In genomic region chr17:23592926-23593300, GRCm38 (mm10) we compare ENCODE assay signal across 8 mouse cellular contexts. TPM values are rescaled to one million over a fixed set of nuclear protein-coding genes. Genes with fewer than 3 reads are reported as not detected.
DNase-seq lines count a peak whose midpoint lies in the region; ATAC-seq and TF ChIP-seq lines count a peak whose summit lies in the region.

No protein-coding gene starts in this region.

- H3K79me2 ChIP-seq in MEL (ENCODE audit: control insufficient read depth, insufficient read depth, low read length, poor library complexity), result no peaks in the 10 kb centered on the region

- H3K4me3 ChIP-seq in heart, embryonic 14.5 days (ENCODE audit: control insufficient read depth in 1 of 2, insufficient read depth in 1 of 2, low read depth in 1 of 2, low read length in 2 of 2), result peak overlapping the region; percentile 43 to 66
- peak overlapping the region; percentile 64 to 82 for H3K4me3 ChIP-seq in MEL (ENCODE audit: control insufficient read depth in 1 of 2, insufficient read depth in 1 of 2, low read depth in 2 of 2, low read length in 2 of 2)

- no peak for TF ChIP-seq POLR2A in MEL (IDR thresholded peaks at IDR 0.05; ENCODE audit: control insufficient read depth in 1 of 2, insufficient read depth in 1 of 2, low read depth in 1 of 2, low read length in 2 of 2, poor library complexity in 1 of 2)

- peaks cover 0 to 3% of the 10 kb centered on the region in 2 experiments; a peak in 1 of 4 replicates for H3K4me1 ChIP-seq in heart, embryonic 14.5 days (ENCODE audit: control insufficient read depth in 2 of 2, insufficient read depth in 2 of 2, low read length in 2 of 2)
- peaks cover 0 to 4% of the 10 kb centered on the region in 2 experiments; a peak in 1 of 4 replicates for H3K4me1 ChIP-seq in MEL (ENCODE audit: control insufficient read depth in 1 of 2, insufficient read depth in 2 of 2, low read length in 2 of 2)

- H3K27me3 ChIP-seq in heart, embryonic 14.5 days (ENCODE audit: control insufficient read depth, insufficient read depth, low read length), result no peaks in the 10 kb centered on the region
- no peaks in the 10 kb centered on the region for H3K27me3 ChIP-seq in MEL (ENCODE audit: control insufficient read depth in 1 of 2, insufficient read depth in 2 of 2, low read length in 2 of 2)

- intact Hi-C loops in heart, postnatal 10 days (cut with DNase I), result no loop called here

- H3K9me3 ChIP-seq in heart, embryonic 14.5 days (ENCODE audit: control insufficient read depth, low read length), result no peaks in the 10 kb centered on the region
- no peaks in the 10 kb centered on the region for H3K9me3 ChIP-seq in MEL (replicated peaks; ENCODE audit: insufficient read depth, low read length)

- H3K27ac ChIP-seq in heart, embryonic 14.5 days (replicated peaks in 1 of 2; ENCODE audit: control insufficient read depth in 1 of 2, insufficient read depth in 1 of 2, low read depth in 2 of 2, low read length in 2 of 2), result peak overlapping the region; percentile 48 to 79
- peak overlapping the region; percentile 53 for H3K27ac ChIP-seq in MEL (ENCODE audit: control insufficient read depth, low read depth, low read length)

- no peak for TF ChIP-seq CTCF in MEL (IDR thresholded peaks at IDR 0.05 in 2 of 3, conservative IDR thresholded peaks at IDR 0.05 in 1 of 3; ENCODE audit: control insufficient read depth in 1 of 3, insufficient read depth in 1 of 3, low read depth in 2 of 3, low read length in 3 of 3, poor library complexity in 1 of 3, severe bottlenecking in 1 of 3)

- DNase-seq in heart, postnatal 10 days, result no peak
- no peak for DNase-seq in MEL (ENCODE audit: low read depth, low spot score)
- DNase-seq in adrenal gland, postnatal 25 days, result no peak
- no peak for DNase-seq in spleen, adult 18-20 months
- DNase-seq in adrenal gland, adult 8-10 months, result no peak

- ATAC-seq in heart, embryonic 14.5 days (ENCODE audit: insufficient number of reproducible peaks, insufficient read depth, low FRiP score, low read depth), result no peak
- ATAC-seq in hematopoietic stem cell, adult 5-6 weeks (replicated peaks in 1 of 2; ENCODE audit: insufficient read depth in 1 of 2, low FRiP score in 2 of 2, low TSS enrichment in 1 of 2, low read depth in 1 of 2, poor library complexity in 2 of 2, severe bottlenecking in 2 of 2), result peak; percentile 50 to 56
- peak; percentile 64 for ATAC-seq in megakaryocyte-erythroid progenitor cell, adult 5-6 weeks (replicated peaks; ENCODE audit: low FRiP score, low TSS enrichment, poor library complexity, severe bottlenecking)

- peak overlapping the region; percentile 71 for H3K9ac ChIP-seq in heart, embryonic 14.5 days (ENCODE audit: low read length)
- H3K9ac ChIP-seq in MEL (ENCODE audit: control insufficient read depth, low read depth, low read length, poor library complexity, severe bottlenecking), result peak overlapping the region; percentile 40

- H3K4me2 ChIP-seq in heart, embryonic 14.5 days (ENCODE audit: low read length), result peak overlapping the region; percentile 89

- WGBS in heart, embryonic 14.5 days, result 13% methylated on average over 13 of the region's 13 CpGs

- no peaks in the 10 kb centered on the region for H3K36me3 ChIP-seq in heart, embryonic 14.5 days (ENCODE audit: control insufficient read depth, insufficient read depth, low read length)
- H3K36me3 ChIP-seq in MEL (ENCODE audit: control insufficient read depth in 1 of 2, insufficient read depth in 2 of 2, low read length in 2 of 2), result peaks cover 0 to 10% of the 10 kb centered on the region in 2 experiments; a peak in 2 of 4 replicates

- TF ChIP-seq RAD21 in MEL (IDR thresholded peaks at IDR 0.05; ENCODE audit: low read depth, low read length), result no peak

- TF ChIP-seq EP300 in MEL (IDR thresholded peaks at IDR 0.05; ENCODE audit: low read depth in 1 of 2, low read length in 2 of 2), result no peak

TF ChIP-seq in MEL, 35 proteins besides CTCF, POLR2A, EP300 and RAD21:
- TF ChIP-seq MAX (IDR thresholded peaks at IDR 0.05; ENCODE audit: low read length), result 0 out of 2 replicates have a peak, but pooled peaks have one; percentile 4
- no peak for TF ChIP-seq TCF12 (IDR thresholded peaks at IDR 0.05; ENCODE audit: low read depth, low read length)
- TF ChIP-seq TAL1 (IDR thresholded peaks at IDR 0.05; ENCODE audit: low read length), result no peak
- no peak for TF ChIP-seq USF1 (IDR thresholded peaks at IDR 0.05; ENCODE audit: low read depth, low read length)
- no peak for TF ChIP-seq UBTF (IDR thresholded peaks at IDR 0.05; ENCODE audit: borderline replicate concordance, insufficient read depth, low read depth, low read length)
- no peak for TF ChIP-seq NELFE (IDR thresholded peaks at IDR 0.05; ENCODE audit: low read depth, low read length)
- no peak for TF ChIP-seq RCOR1 (IDR thresholded peaks at IDR 0.05; ENCODE audit: low read depth, low read length)

RNA-seq across cellular contexts. Expression of gene Zfp13, which starts 6.4 kb away (rescaled TPM):
- polyA plus RNA-seq in heart, embryonic 14.5 days (2014; fragmentation: Nextera tagmentation; extraction: Ambion mirVana), result 7.0 and 8.9 TPM in 2 replicates
- total RNA-seq in heart, postnatal 10 days (2021), result 10 to 100 TPM in 1 of 2 experiments, 1 to 10 TPM in 1; 8.5 to 10.0 TPM
- 0.08 and 0.16 TPM in 2 replicates for total RNA-seq in MEL (2012; rRNA removed)
- under 1 TPM in 1 of 2 experiments, not detected in 1; 0.38 TPM for polyA plus RNA-seq in MEL (2012; ENCODE audit: insufficient read depth in 1 of 2, insufficient read length in 2 of 2, low read depth in 1 of 2, low replicate concordance in 2 of 2, missing spikeins in 1 of 2)
- total RNA-seq in hematopoietic stem cell, adult 5-6 weeks (2017), result 0.25 TPM in 1 of 2 replicates, not detected in the other
- not detected in 2 replicates for total RNA-seq in megakaryocyte-erythroid progenitor cell, adult 5-6 weeks (2014; fragmentation: Nextera tagmentation)
- total RNA-seq in megakaryocyte-erythroid progenitor cell, adult 5-6 weeks (2017), result not detected in 2 replicates
- total RNA-seq in adrenal gland, postnatal 25 days (2021), result 11.1 and 12.8 TPM in 2 replicates
- total RNA-seq in adrenal gland, adult 8-10 months (2022), result 10 to 100 TPM in 3 of 4 experiments, 1 to 10 TPM in 1; 8.2 to 19.2 (median 14.6) TPM

RNA-seq across cellular contexts. Expression of gene Zscan10, which starts 7.7 kb away (rescaled TPM):
- polyA plus RNA-seq in heart, embryonic 14.5 days (2014; fragmentation: Nextera tagmentation; extraction: Ambion mirVana), result not detected in 2 replicates
- total RNA-seq in heart, postnatal 10 days (2021), result not detected
- not detected in 2 replicates for total RNA-seq in MEL (2012; rRNA removed)
- polyA plus RNA-seq in MEL (2012; ENCODE audit: insufficient read depth in 1 of 2, insufficient read length in 2 of 2, low read depth in 1 of 2, low replicate concordance in 2 of 2, missing spikeins in 1 of 2), result under 1 TPM in 1 of 2 experiments, not detected in 1; 0.08 TPM
- total RNA-seq in hematopoietic stem cell, adult 5-6 weeks (2017), result not detected in 2 replicates
- not detected in 2 replicates for total RNA-seq in megakaryocyte-erythroid progenitor cell, adult 5-6 weeks (2014; fragmentation: Nextera tagmentation)
- total RNA-seq in megakaryocyte-erythroid progenitor cell, adult 5-6 weeks (2017), result not detected in 2 replicates
- not detected in 2 replicates for total RNA-seq in adrenal gland, postnatal 25 days (2021)
- total RNA-seq in adrenal gland, adult 8-10 months (2022), result not detected

RNA-seq across cellular contexts. Expression of gene Zfp213, which starts 28.9 kb away (rescaled TPM):
- polyA plus RNA-seq in heart, embryonic 14.5 days (2014; fragmentation: Nextera tagmentation; extraction: Ambion mirVana), result 13.8 and 14.0 TPM in 2 replicates
- total RNA-seq in heart, postnatal 10 days (2021), result 1 to 10 TPM; 5.4 to 7.1 TPM
- 3.4 and 3.8 TPM in 2 replicates for total RNA-seq in MEL (2012; rRNA removed)
- polyA plus RNA-seq in MEL (2012; ENCODE audit: insufficient read depth in 1 of 2, insufficient read length in 2 of 2, low read depth in 1 of 2, low replicate concordance in 2 of 2, missing spikeins in 1 of 2), result 1 to 10 TPM in 1 of 2 experiments, not detected in 1; 3.0 TPM
- 6.4 and 11.4 TPM in 2 replicates for total RNA-seq in hematopoietic stem cell, adult 5-6 weeks (2017)
- total RNA-seq in megakaryocyte-erythroid progenitor cell, adult 5-6 weeks (2014; fragmentation: Nextera tagmentation), result 7.4 and 7.8 TPM in 2 replicates
- 4.9 and 7.5 TPM in 2 replicates for total RNA-seq in megakaryocyte-erythroid progenitor cell, adult 5-6 weeks (2017)
- total RNA-seq in adrenal gland, postnatal 25 days (2021), result 12.0 and 12.8 TPM in 2 replicates
- 10 to 100 TPM; 12.0 to 15.5 (median 12.9) TPM for total RNA-seq in adrenal gland, adult 8-10 months (2022)

RNA-seq across cellular contexts. Expression of gene Mmp25, which starts 52.2 kb away (rescaled TPM):
- polyA plus RNA-seq in heart, embryonic 14.5 days (2014; fragmentation: Nextera tagmentation; extraction: Ambion mirVana), result 0.26 and 0.70 TPM in 2 replicates
- under 1 TPM; 0.55 to 0.69 TPM for total RNA-seq in heart, postnatal 10 days (2021)
- total RNA-seq in MEL (2012; rRNA removed), result 0.03 TPM in 1 of 2 replicates, not detected in the other
- under 1 TPM in 1 of 2 experiments, not detected in 1; 0.01 TPM for polyA plus RNA-seq in MEL (2012; ENCODE audit: insufficient read depth in 1 of 2, insufficient read length in 2 of 2, low read depth in 1 of 2, low replicate concordance in 2 of 2, missing spikeins in 1 of 2)
- 2.7 and 5.2 TPM in 2 replicates for total RNA-seq in hematopoietic stem cell, adult 5-6 weeks (2017)
- total RNA-seq in megakaryocyte-erythroid progenitor cell, adult 5-6 weeks (2014; fragmentation: Nextera tagmentation), result 0.07 TPM in 1 of 2 replicates, not detected in the other
- not detected in 2 replicates for total RNA-seq in megakaryocyte-erythroid progenitor cell, adult 5-6 weeks (2017)
- total RNA-seq in adrenal gland, postnatal 25 days (2021), result 0.18 TPM in 1 of 2 replicates, not detected in the other
- under 1 TPM in 3 of 4 experiments, not detected in 1; 0.06 to 0.13 (median 0.09) TPM for total RNA-seq in adrenal gland, adult 8-10 months (2022)
